Mouse (Mus musculus) cerebellum, adult 2 months (tissue): ENCODE data around the gene Cse1l. TPM values are rescaled to one million over a fixed set of nuclear protein-coding genes. Genes with fewer than 3 reads are reported as not detected.

Experiments
- DNase-seq, 2 experiments: peaks; one replicate each; pipeline ENCODE4 v3.0.0; 2021
- H3K27ac ChIP-seq: fragments of 200-500 bp; 2 replicates; pipeline ENCODE4 v1.5.1; 2012; ENCODE audit warnings: low read length, control low read depth, inconsistent platforms; ENCODE audit not compliant: insufficient read depth
- H3K27me3 ChIP-seq: fragments of 200-500 bp; 2 replicates; pipeline ENCODE4 v1.6.1; 2012; ENCODE audit warnings: inconsistent platforms, mild to moderate bottlenecking, low read length, moderate library complexity; ENCODE audit not compliant: control insufficient read depth, insufficient read depth
- H3K4me1 ChIP-seq: fragments of 200-500 bp; 2 replicates; pipeline ENCODE4 v1.6.1; 2011; ENCODE audit warnings: low read length; ENCODE audit not compliant: control insufficient read depth, insufficient read depth
- H3K4me3 ChIP-seq: fragments of 200-500 bp; replicated peaks from 2 replicates; pipeline ENCODE3; 2011; ENCODE audit warnings: mild to moderate bottlenecking, low read depth, low read length, control low read depth; ENCODE audit not compliant: insufficient read depth
- CTCF ChIP-seq: fragments of 200-500 bp; IDR thresholded peaks from 2 replicates; pipeline ENCODE4 v1.5.1; 2011; ENCODE audit warnings: low read depth, mild to moderate bottlenecking, control low read depth, low read length, moderate library complexity, borderline replicate concordance; ENCODE audit not compliant: insufficient read depth
- POLR2A ChIP-seq: fragments of 200-500 bp; IDR thresholded peaks from 2 replicates; pipeline ENCODE4 v1.6.1; 2011; ENCODE audit warnings: low read length, control low read depth, borderline replicate concordance; ENCODE audit not compliant: insufficient read depth
- WGBS: fragments of 180-500 bp; shearing (Covaris S2); methylation state at CpG from one replicate; pipeline ENCODE4 v1.1.7; 2018; 5-methylcytosine and 5-hydroxymethylcytosine counted together
- polyA plus RNA-seq: library from polyadenylated mRNA; depleted of rRNA; stranded (reverse); fragments of >200 nt; gene quantifications from 2 replicates; pipeline ENCODE4 v1.2.3, GENCODE M21; 2012

Cse1l gene
- polyA plus RNA-seq, 1 experiment = 49.9 TPM

- no peaks in the 10 kb centered on the region; the same call in 1 of the 2 replicates for H3K4me1 ChIP-seq
- 88% methylated on average over 8 of the region's 8 CpGs for WGBS
- no peaks in the 10 kb centered on the region for H3K27me3 ChIP-seq
- no peak overlapping the region for H3K4me3 ChIP-seq
- no peak for TF ChIP-seq CTCF
- TF ChIP-seq POLR2A = no peak
- no peak for DNase-seq
- no peak overlapping the region for H3K27ac ChIP-seq
Observed at GRCm38 (mm10) chr2:166892158-166892680, 13.6 kb upstream of the Cse1l start.

GRCm38 (mm10) chr2:166893036-166893435 is 12.8 kb upstream of the Cse1l start:
- WGBS = 92% methylated on average over 5 of the region's 5 CpGs
- H3K4me1 ChIP-seq = no peaks in the 10 kb centered on the region; the same call in 1 of the 2 replicates
- no peak for TF ChIP-seq POLR2A
- no peak for TF ChIP-seq CTCF
- DNase-seq = no peak
- no peak overlapping the region for H3K27ac ChIP-seq
- H3K4me3 ChIP-seq = no peak overlapping the region
- no peaks in the 10 kb centered on the region for H3K27me3 ChIP-seq

GRCm38 (mm10) chr2:166896368-166896767 is 9.5 kb upstream of the Cse1l start:
- no peak overlapping the region for H3K27ac ChIP-seq
- H3K4me1 ChIP-seq = no peaks in the 10 kb centered on the region; the same call in 1 of the 2 replicates
- no peak overlapping the region for H3K4me3 ChIP-seq
- H3K27me3 ChIP-seq = no peaks in the 10 kb centered on the region
- TF ChIP-seq CTCF (no peak), POLR2A (no peak)
- WGBS = 60% methylated on average over 13 of the region's 13 CpGs
- DNase-seq = no peak

GRCm38 (mm10) chr2:166896974-166897373 is 8.9 kb upstream of the Cse1l start:
- Histone ChIP-seq H3K27me3 (no peaks in the 10 kb centered on the region), H3K27ac (no peak overlapping the region), H3K4me1 (no peaks in the 10 kb centered on the region; the same call in 1 of the 2 replicates), H3K4me3 (no peak overlapping the region)
- 65% methylated on average over 12 of the region's 12 CpGs for WGBS
- TF ChIP-seq CTCF = no peak
- TF ChIP-seq POLR2A = no peak
- DNase-seq = no peak

- H3K27me3 ChIP-seq = no peaks in the 10 kb centered on the region
- H3K4me3 ChIP-seq = no peak overlapping the region
- no peaks in the 10 kb centered on the region for H3K4me1 ChIP-seq
- DNase-seq = no peak
- no peak overlapping the region for H3K27ac ChIP-seq
- TF ChIP-seq CTCF (no peak), POLR2A (no peak)
- WGBS = 72% methylated on average over 2 of the region's 2 CpGs
Observed at GRCm38 (mm10) chr2:166899161-166899560, 6.7 kb upstream of the Cse1l start.

GRCm38 (mm10) chr2:166899746-166900145 is 6.1 kb upstream of the Cse1l start:
- no peak for TF ChIP-seq POLR2A
- no peak for TF ChIP-seq CTCF
- H3K27ac ChIP-seq = no peak overlapping the region
- no peaks in the 10 kb centered on the region for H3K27me3 ChIP-seq
- DNase-seq = no peak
- 64% methylated on average over 3 of the region's 3 CpGs for WGBS
- no peak overlapping the region for H3K4me3 ChIP-seq
- no peaks in the 10 kb centered on the region for H3K4me1 ChIP-seq

GRCm38 (mm10) chr2:166900792-166901505 is 4.9 kb upstream of the Cse1l start:
- WGBS = 84% methylated on average over 8 of the region's 8 CpGs
- no peak for DNase-seq
- TF ChIP-seq POLR2A (no peak), CTCF (no peak)
- Histone ChIP-seq H3K27ac (no peak overlapping the region), H3K27me3 (no peaks in the 10 kb centered on the region), H3K4me3 (no peak overlapping the region), H3K4me1 (no peaks in the 10 kb centered on the region)

- no peak for TF ChIP-seq POLR2A
- TF ChIP-seq CTCF = no peak
- H3K27ac ChIP-seq = no peak overlapping the region
- no peaks in the 10 kb centered on the region for H3K27me3 ChIP-seq
- H3K4me3 ChIP-seq = no peak overlapping the region
- H3K4me1 ChIP-seq = peaks cover 3% of the 10 kb centered on the region; the same call in 1 of the 2 replicates
- WGBS = 88% methylated on average over 6 of the region's 6 CpGs
- no peak for DNase-seq
Observed at GRCm38 (mm10) chr2:166903719-166904282, 2.0 kb upstream of the Cse1l start.
